ENCODE assay signal across 7 mouse cellular contexts in genomic region chr3:134240718-134241025, GRCm38 (mm10). TPM values are rescaled to one million over a fixed set of nuclear protein-coding genes. Genes with fewer than 3 reads are reported as not detected.
DNase-seq lines count a peak whose midpoint lies in the region; ATAC-seq and TF ChIP-seq lines count a peak whose summit lies in the region.

No protein-coding gene starts in this region.

- no peaks in the 10 kb centered on the region for H3K27me3 ChIP-seq in lung, embryonic 14.5 days (ENCODE audit: insufficient read depth, low read length)
- no peaks in the 10 kb centered on the region for H3K27me3 ChIP-seq in intestine, embryonic 14.5 days (replicated peaks; ENCODE audit: control insufficient read depth, insufficient read depth, low read length)
- H3K27me3 ChIP-seq in neural tube, embryonic 13.5 days: no peaks in the 10 kb centered on the region

- no peaks in the 10 kb centered on the region for H3K9me3 ChIP-seq in lung, embryonic 14.5 days (ENCODE audit: low read depth, low read length)
- no peaks in the 10 kb centered on the region for H3K9me3 ChIP-seq in intestine, embryonic 14.5 days (ENCODE audit: control insufficient read depth, low read length)
- no peaks in the 10 kb centered on the region for H3K9me3 ChIP-seq in neural tube, embryonic 13.5 days

- peak overlapping the region; percentile 65 for H3K4me3 ChIP-seq in lung, embryonic 14.5 days (ENCODE audit: low read depth, low read length)
- peak overlapping the region; percentile 50; the same call in 1 of the 2 replicates for H3K4me3 ChIP-seq in embryonic fibroblast, embryonic 13.5 days (ENCODE audit: insufficient read depth, low read length)
- peak overlapping the region; percentile 72 for H3K4me3 ChIP-seq in intestine, embryonic 14.5 days (ENCODE audit: low read depth, low read length)
- H3K4me3 ChIP-seq in neural tube, embryonic 13.5 days: peak overlapping the region; percentile 69

- no peak for ATAC-seq in lung, embryonic 14.5 days (ENCODE audit: insufficient read depth)
- no peak for ATAC-seq in intestine, embryonic 14.5 days (replicated peaks; ENCODE audit: low FRiP score, low TSS enrichment, low read depth)
- ATAC-seq in neural tube, embryonic 13.5 days (ENCODE audit: low read depth): no peak

- H3K4me2 ChIP-seq in lung, embryonic 14.5 days: peak overlapping the region; percentile 77
- peak overlapping the region; percentile 77 for H3K4me2 ChIP-seq in intestine, embryonic 14.5 days (ENCODE audit: low read length)
- peak overlapping the region; percentile 88 for H3K4me2 ChIP-seq in neural tube, embryonic 13.5 days

- peak overlapping the region; percentile 71; the same call in 1 of the 2 replicates for H3K9ac ChIP-seq in lung, embryonic 14.5 days
- peak overlapping the region; percentile 81; the same call in 1 of the 2 replicates for H3K9ac ChIP-seq in intestine, embryonic 14.5 days (ENCODE audit: low read length)
- H3K9ac ChIP-seq in neural tube, embryonic 13.5 days: peak overlapping the region; percentile 96

- TF ChIP-seq CTCF in lung, embryonic 14.5 days (IDR thresholded peaks at IDR 0.05; ENCODE audit: low read depth): no peak
- no peak for TF ChIP-seq CTCF in embryonic fibroblast, embryonic 13.5 days (IDR thresholded peaks at IDR 0.05; ENCODE audit: borderline replicate concordance, insufficient read depth, low read length)

- no peaks in the 10 kb centered on the region for H3K4me1 ChIP-seq in lung, embryonic 14.5 days (ENCODE audit: insufficient read depth)
- H3K4me1 ChIP-seq in embryonic fibroblast, embryonic 13.5 days (ENCODE audit: control insufficient read depth, insufficient read depth, low read length): no peaks in the 10 kb centered on the region; the same call in 1 of the 2 replicates
- H3K4me1 ChIP-seq in intestine, embryonic 14.5 days (replicated peaks; ENCODE audit: control insufficient read depth, insufficient read depth, low read length): peaks cover 19% of the 10 kb centered on the region
- H3K4me1 ChIP-seq in neural tube, embryonic 13.5 days (replicated peaks): peaks cover 52% of the 10 kb centered on the region

- DNase-seq in lung, embryonic 14.5 days: peak; percentile 19
- no peak for DNase-seq in lung, postnatal 4 days
- DNase-seq in intestine, embryonic 14.5 days (ENCODE audit: low spot score): no peak
- no peak for DNase-seq in urinary bladder, postnatal 25 days (ENCODE audit: low spot score)
- DNase-seq in ovary, postnatal 10 days (ENCODE audit: low spot score): no peak

- H3K27ac ChIP-seq in lung, embryonic 14.5 days (ENCODE audit: low read depth): peak overlapping the region; percentile 89; the same call in 1 of the 2 replicates
- no peak overlapping the region for H3K27ac ChIP-seq in embryonic fibroblast, embryonic 13.5 days (ENCODE audit: insufficient read depth, low read length)
- H3K27ac ChIP-seq in intestine, embryonic 14.5 days (ENCODE audit: low read depth): peak overlapping the region; percentile 90; the same call in 1 of the 2 replicates
- peak overlapping the region; percentile 100 for H3K27ac ChIP-seq in neural tube, embryonic 13.5 days (replicated peaks)

- no peak for TF ChIP-seq POLR2A in embryonic fibroblast, embryonic 13.5 days (IDR thresholded peaks at IDR 0.05; ENCODE audit: low read depth, low read length)

- H3K36me3 ChIP-seq in lung, embryonic 14.5 days (ENCODE audit: insufficient read depth): no peaks in the 10 kb centered on the region
- H3K36me3 ChIP-seq in intestine, embryonic 14.5 days (ENCODE audit: control insufficient read depth, insufficient read depth, low read length): no peaks in the 10 kb centered on the region
- no peaks in the 10 kb centered on the region for H3K36me3 ChIP-seq in neural tube, embryonic 13.5 days

- 7% methylated on average over 6 of the region's 6 CpGs for WGBS in lung, embryonic 14.5 days
- WGBS in intestine, embryonic 14.5 days: 13% methylated on average over 6 of the region's 6 CpGs
- WGBS in neural tube, embryonic 13.5 days: under 1% methylated on average over 6 of the region's 6 CpGs

RNA-seq across cellular contexts. Expression of gene Cxxc4, which starts 4.4 kb away (rescaled TPM):
- polyA plus RNA-seq in lung, embryonic 14.5 days (2014; fragmentation: Nextera tagmentation; extraction: Ambion mirVana): 2.1 and 2.4 TPM in 2 replicates
- polyA plus RNA-seq in embryonic fibroblast, embryonic 13.5 days (2011; ENCODE audit: insufficient read length, low read depth, missing spikeins): 2.2 and 3.7 TPM in 2 replicates
- 3.7 and 4.3 TPM in 2 replicates for polyA plus RNA-seq in intestine, embryonic 14.5 days (2014; fragmentation: Nextera tagmentation; extraction: Ambion mirVana)
- polyA plus RNA-seq in neural tube, embryonic 13.5 days (2015; fragmentation: Nextera tagmentation; extraction: Ambion mirVana): 29.3 and 29.5 TPM in 2 replicates
